ENCODE assay signal across 13 mouse cellular contexts in the genomic region with DNA sequence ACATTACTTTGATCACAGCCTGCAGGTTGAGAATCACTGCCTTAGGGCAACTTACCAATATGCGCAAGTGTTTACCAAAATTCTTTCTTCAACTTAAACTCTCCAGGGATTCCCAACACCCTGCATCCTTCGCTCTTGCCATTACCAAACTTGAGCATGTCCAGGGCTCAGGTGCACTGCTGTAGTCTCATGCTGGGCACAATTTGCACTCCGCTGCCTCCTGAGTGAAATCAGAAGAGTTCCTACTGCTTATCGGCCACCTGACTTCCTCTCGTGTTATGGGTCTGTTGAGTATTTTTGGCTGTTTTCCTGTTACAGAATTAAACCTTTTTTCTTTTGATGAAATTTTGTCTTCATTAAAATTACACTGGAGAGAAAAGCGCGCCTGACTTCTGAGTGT. TPM values are rescaled to one million over a fixed set of nuclear protein-coding genes. Genes with fewer than 3 reads are reported as not detected.
DNase-seq lines count a peak whose midpoint lies in the region; ATAC-seq and TF ChIP-seq lines count a peak whose summit lies in the region.
"Had no signal": no experiment of that assay in that cellular context is flagged by ENCODE, and none has a peak within 500 bp of the region (broad histone marks: within the 10 kb centered on the region; RNA-seq: fewer than 3 reads in every experiment).

No protein-coding gene starts in this region.

- TF ChIP-seq EP300 in heart, postnatal 0 days (IDR thresholded peaks at IDR 0.05; ENCODE audit: low read depth): no peak

- no peaks in the 10 kb centered on the region for H3K27me3 ChIP-seq in heart, postnatal 0 days (ENCODE audit: control insufficient read depth, insufficient read depth, low read length)
- no peaks in the 10 kb centered on the region for H3K27me3 ChIP-seq in forebrain, embryonic 11.5 days (ENCODE audit: control insufficient read depth, insufficient read depth, low read length)
- H3K27me3 ChIP-seq in hindbrain, embryonic 13.5 days: peaks cover 18% of the 10 kb centered on the region
- no peaks in the 10 kb centered on the region for H3K27me3 ChIP-seq in midbrain, embryonic 15.5 days (replicated peaks)
- H3K27me3 ChIP-seq: CH12.LX had no signal

- H3K9ac ChIP-seq in heart, postnatal 0 days (replicated peaks; ENCODE audit: low read depth, low read length): 0 out of 2 replicates have a peak overlapping the region, but pooled peaks have one; percentile 3
- H3K9ac ChIP-seq in forebrain, embryonic 11.5 days (ENCODE audit: low read length): no peak overlapping the region
- H3K9ac ChIP-seq in hindbrain, embryonic 13.5 days: 0 out of 2 replicates have a peak overlapping the region, but pooled peaks have one; percentile 46
- H3K9ac ChIP-seq in midbrain, embryonic 15.5 days: no peak overlapping the region

- no peak for TF ChIP-seq CTCF in heart, postnatal 0 days (IDR thresholded peaks at IDR 0.05; ENCODE audit: low read depth)

- peaks cover 10% of the 10 kb centered on the region for H3K4me1 ChIP-seq in heart, postnatal 0 days (ENCODE audit: control insufficient read depth, insufficient read depth)
- peaks cover 8% of the 10 kb centered on the region; the same call in 1 of the 2 replicates for H3K4me1 ChIP-seq in forebrain, embryonic 11.5 days (replicated peaks; ENCODE audit: control insufficient read depth, insufficient read depth, low read length)
- H3K4me1 ChIP-seq in hindbrain, embryonic 13.5 days (replicated peaks): peaks cover 28% of the 10 kb centered on the region
- H3K4me1 ChIP-seq in midbrain, embryonic 15.5 days: peaks cover 29% of the 10 kb centered on the region

- H3K36me3 ChIP-seq in heart, postnatal 0 days (replicated peaks; ENCODE audit: control insufficient read depth, insufficient read depth, low read length): no peaks in the 10 kb centered on the region
- H3K36me3 ChIP-seq in forebrain, embryonic 11.5 days (ENCODE audit: control insufficient read depth, insufficient read depth, low read length): no peaks in the 10 kb centered on the region
- H3K36me3 ChIP-seq in hindbrain, embryonic 13.5 days: no peaks in the 10 kb centered on the region
- H3K36me3 ChIP-seq in midbrain, embryonic 15.5 days (replicated peaks): no peaks in the 10 kb centered on the region

- no peak for ATAC-seq in heart, postnatal 0 days (ENCODE audit: insufficient read depth, low read depth)
- ATAC-seq in forebrain, embryonic 11.5 days (replicated peaks; ENCODE audit: low FRiP score): no peak; the same call in 1 of the 2 replicates
- ATAC-seq in hindbrain, embryonic 13.5 days (ENCODE audit: low FRiP score): 0 out of 2 replicates have a peak, but pooled peaks have one; percentile 16
- peak; percentile 35; the same call in 1 of the 2 replicates for ATAC-seq in midbrain, embryonic 15.5 days (replicated peaks)

- no peaks in the 10 kb centered on the region for H3K9me3 ChIP-seq in heart, postnatal 0 days (replicated peaks; ENCODE audit: control insufficient read depth, low read length)
- H3K9me3 ChIP-seq in forebrain, embryonic 11.5 days (ENCODE audit: control insufficient read depth, low read length): no peaks in the 10 kb centered on the region
- H3K9me3 ChIP-seq in hindbrain, embryonic 13.5 days: no peaks in the 10 kb centered on the region
- no peaks in the 10 kb centered on the region for H3K9me3 ChIP-seq in midbrain, embryonic 15.5 days

- peak overlapping the region; percentile 45 for H3K4me2 ChIP-seq in heart, postnatal 0 days (ENCODE audit: low read depth, low read length)
- no peak overlapping the region for H3K4me2 ChIP-seq in forebrain, embryonic 11.5 days (ENCODE audit: low read depth, low read length, severe bottlenecking)
- H3K4me2 ChIP-seq in hindbrain, embryonic 13.5 days: peak overlapping the region; percentile 26
- H3K4me2 ChIP-seq in midbrain, embryonic 15.5 days: peak overlapping the region; percentile 26

- WGBS in heart, postnatal 0 days: 43% methylated on average over 7 of the region's 7 CpGs
- WGBS in forebrain, embryonic 11.5 days: 65% methylated on average over 7 of the region's 7 CpGs
- 49% methylated on average over 7 of the region's 7 CpGs for WGBS in hindbrain, embryonic 13.5 days
- 38% methylated on average over 7 of the region's 7 CpGs for WGBS in midbrain, embryonic 15.5 days

- DNase-seq in heart, postnatal 0 days (ENCODE audit: low spot score): no peak
- no peak for DNase-seq in heart, postnatal 25 days (ENCODE audit: low spot score)
- peak; percentile 44 for DNase-seq in forebrain, embryonic 11.5 days (ENCODE audit: low spot score)
- no peak for DNase-seq in adrenal gland, adult 8-10 months
- DNase-seq in kidney, adult 11 months: no peak
- no peak for DNase-seq in cerebellum, adult 8-10 months
- DNase-seq: lung, postnatal 10 days had no signal

- peak overlapping the region; percentile 92 for H3K27ac ChIP-seq in heart, postnatal 0 days (ENCODE audit: low read depth)
- peak overlapping the region; percentile 54; the same call in 1 of the 2 replicates for H3K27ac ChIP-seq in forebrain, embryonic 11.5 days (ENCODE audit: low read depth, low read length)
- H3K27ac ChIP-seq in hindbrain, embryonic 13.5 days: peak overlapping the region; percentile 95
- H3K27ac ChIP-seq in midbrain, embryonic 15.5 days: peak overlapping the region; percentile 79
- H3K27ac ChIP-seq: kidney, postnatal 0 days; left cerebral cortex, adult 2 months had no signal

- no peak overlapping the region for H3K4me3 ChIP-seq in heart, postnatal 0 days (ENCODE audit: low read depth, low read length)
- H3K4me3 ChIP-seq in forebrain, embryonic 11.5 days (ENCODE audit: low read depth, low read length): no peak overlapping the region
- no peak overlapping the region for H3K4me3 ChIP-seq in hindbrain, embryonic 13.5 days
- H3K4me3 ChIP-seq in midbrain, embryonic 15.5 days: no peak overlapping the region
- H3K4me3 ChIP-seq: left cerebral cortex, adult 2 months had no signal

- intact Hi-C loops in heart, postnatal 25 days (cut with DNase I): no loop called here

RNA-seq across cellular contexts. Expression of a gene that starts 53.8 kb away (rescaled TPM):
- not detected in 2 replicates for total RNA-seq in heart, postnatal 0 days (2014; rRNA removed; ENCODE audit: low replicate concordance)
- polyA plus RNA-seq in heart, postnatal 0 days (2015; fragmentation: Nextera tagmentation; extraction: Ambion mirVana): not detected in 2 replicates
- not detected for total RNA-seq in heart, postnatal 25 days (2021)
- polyA plus RNA-seq in forebrain, embryonic 11.5 days (2014; fragmentation: Nextera tagmentation; extraction: Ambion mirVana): not detected in 2 replicates
- not detected in 2 replicates for polyA plus RNA-seq in hindbrain, embryonic 13.5 days (2015; fragmentation: Nextera tagmentation; extraction: Ambion mirVana)
- not detected in 2 replicates for polyA plus RNA-seq in midbrain, embryonic 15.5 days (2015; fragmentation: Nextera tagmentation; extraction: Ambion mirVana)
- not detected for total RNA-seq in adrenal gland, adult 8-10 months (2022)
- total RNA-seq: left cerebral cortex, adult 2 months had no signal
- polyA plus RNA-seq: kidney, postnatal 0 days; neural tube, embryonic 11.5 days had no signal

Comparison
In these comparisons a context has a peak if more than half of its experiments do, and no peak if none do; other contexts are left out.
1. ATAC-seq: peak in hindbrain, embryonic 13.5 days (single experiment) and midbrain, embryonic 15.5 days (single experiment); none in heart, postnatal 0 days (single experiment) and forebrain, embryonic 11.5 days (single experiment).
2. H3K9ac ChIP-seq: peak in heart, postnatal 0 days (single experiment) and hindbrain, embryonic 13.5 days (single experiment); none in forebrain, embryonic 11.5 days (single experiment) and midbrain, embryonic 15.5 days (single experiment).
3. Peak in every context shown above with its lines, with median percentiles within 50 percentile points of each other: H3K27ac ChIP-seq.